Comparison of ENCODE assay signal across 1 mouse cellular context in genomic region chr10:59736027-59736598, GRCm38 (mm10).
TF ChIP-seq lines count a peak whose summit lies in the region.

No protein-coding gene starts in this region.

TF ChIP-seq in CH12.LX, 34 proteins besides CTCF, POLR2A, EP300 and RAD21 (continued from another document):
- TF ChIP-seq MYC (IDR thresholded peaks at IDR 0.05; ENCODE audit: low read depth, low read length) (no peak), KAT2A (IDR thresholded peaks at IDR 0.05; ENCODE audit: insufficient replicate concordance, low read length) (no peak), HCFC1 (IDR thresholded peaks at IDR 0.05; ENCODE audit: low read depth, low read length) (no peak), USF1 (IDR thresholded peaks at IDR 0.05; ENCODE audit: low read depth, low read length) (no peak), ZNF384 (IDR thresholded peaks at IDR 0.05; ENCODE audit: low read depth, low read length) (no peak), CHD2 (IDR thresholded peaks at IDR 0.05; ENCODE audit: low read length) (no peak), ZMIZ1 (IDR thresholded peaks at IDR 0.05; ENCODE audit: low read depth, low read length) (no peak), RCOR1 (conservative IDR thresholded peaks at IDR 0.05; ENCODE audit: low read depth, low read length) (no peak), MAZ (IDR thresholded peaks at IDR 0.05; ENCODE audit: low read depth, low read length) (0 out of 2 replicates have a peak, but pooled peaks have one; percentile 32), CHD1 (IDR thresholded peaks at IDR 0.05; ENCODE audit: low read depth, low read length) (no peak), ZC3H11A (IDR thresholded peaks at IDR 0.05; ENCODE audit: low read depth, low read length) (no peak), ETS1 (conservative IDR thresholded peaks at IDR 0.05; ENCODE audit: low read depth, low read length) (peak; percentile 74), POLR2AphosphoS2 (IDR thresholded peaks at IDR 0.05; ENCODE audit: low read depth, low read length) (no peak)
